Mouse (Mus musculus) neutrophil, adult 59 days (primary cell): Measurements from ENCODE around the gene Oxsr1. TPM values are rescaled to one million over a fixed set of nuclear protein-coding genes. Genes with fewer than 3 reads are reported as not detected.

Source experiments
- total RNA-seq, 2 experiments: library from RNA; stranded (reverse); gene quantifications; 1 replicate in 1 of 2; 2 replicates in 1 of 2; pipeline ENCODE4 v1.2.4; 2023

Gene Oxsr1
- total RNA-seq = 10 to 100 TPM; 23.8 to 24.9 TPM

GRCm38 (mm10) chr9:119322289-119323259, at the start of gene Oxsr1:
TSS of gene Oxsr1 (minus strand) at chr9:119322427.

GRCm38 (mm10) chr9:119365284-119365683, 43.1 kb upstream of the Oxsr1 start, which contains the start of gene Slc22a14:
TSS of gene Slc22a14 (minus strand) at chr9:119365553.

GRCm38 (mm10) chr9:119357331-119358057, 35.3 kb upstream of the Oxsr1 start, which contains the start of gene Xylb:
TSS of gene Xylb (plus strand) at chr9:119357381.

GRCm38 (mm10) chr9:119340909-119341816, 18.9 kb upstream of the Oxsr1 start, which contains the start of gene Myd88:
TSS of gene Myd88 (minus strand) at chr9:119341411.

GRCm38 (mm10) chr9:119339558-119340211, 17.5 kb upstream of the Oxsr1 start, which contains the start of gene Acaa1a:
TSS of gene Acaa1a (plus strand) at chr9:119339676.

GRCm38 (mm10) chr9:119208998-119209397, 113.2 kb downstream of the Oxsr1 start, which contains the start of gene Slc22a13:
TSS of gene Slc22a13 (minus strand) at chr9:119209098.

Other genes starting within 250 kb of the Oxsr1 start
- gene Plcd1, start 228.9 kb downstream of the Oxsr1 start, total RNA-seq = 1 to 10 TPM; 1.2 to 1.5 TPM
- not detected for gene Dlec1, start 219.9 kb downstream of the Oxsr1 start, total RNA-seq
- under 1 TPM; 0.42 to 0.82 TPM for gene Acaa1b, start 165.3 kb downstream of the Oxsr1 start, total RNA-seq
- gene Gm47289, start 163.3 kb downstream of the Oxsr1 start, total RNA-seq = not detected
- gene Slc22a13, start 113.3 kb downstream of the Oxsr1 start, total RNA-seq = not detected
- 10 to 100 TPM; 44.5 to 55.5 TPM for gene Acaa1a, start 17.2 kb upstream of the Oxsr1 start, total RNA-seq
- gene Myd88, start 19.0 kb upstream of the Oxsr1 start, total RNA-seq = 10 to 100 TPM; 81.8 to 86.1 TPM
- 1 to 10 TPM in 1 of 2 experiments, under 1 TPM in 1; 0.99 to 1.6 TPM for gene Xylb, start 35.0 kb upstream of the Oxsr1 start, total RNA-seq
- gene Slc22a14, start 43.1 kb upstream of the Oxsr1 start, total RNA-seq = not detected
- 1 to 10 TPM; 1.6 to 2.0 TPM for gene Acvr2b, start 79.7 kb upstream of the Oxsr1 start, total RNA-seq
- gene Exog, start 122.5 kb upstream of the Oxsr1 start, total RNA-seq = 1 to 10 TPM; 3.0 to 3.5 TPM